Mouse (Mus musculus) lung, embryonic 14.5 days (tissue): ENCODE results near the gene Dkk3. TPM values are rescaled to one million over a fixed set of nuclear protein-coding genes. Genes with fewer than 3 reads are reported as not detected.

Source experiments
- ATAC-seq: fragments of 200-750 bp; cut with Nextera tagmentation; 2 replicates; pipeline ENCODE4 v1.8.0; 2017; ENCODE audit warnings: mild to moderate bottlenecking, moderate TSS enrichment, moderate library complexity; ENCODE audit not compliant: insufficient read depth
- DNase-seq: peaks from one replicate; pipeline ENCODE4 v3.0.0-alpha.2; 2015
- H3K27ac ChIP-seq: fragments of 300-500 bp; sonication (generic); 2 replicates; pipeline ENCODE4 v1.5.1; 2014; ENCODE audit warnings: low read depth, mild to moderate bottlenecking, moderate library complexity
- H3K27me3 ChIP-seq: fragments of 300-500 bp; sonication (generic); 2 replicates; pipeline ENCODE4 v1.6.1; 2014; ENCODE audit warnings: low read length, control low read depth; ENCODE audit not compliant: insufficient read depth
- H3K36me3 ChIP-seq: fragments of 300-500 bp; sonication (generic); 2 replicates; pipeline ENCODE4 v1.6.1; 2014; ENCODE audit warnings: control low read depth; ENCODE audit not compliant: insufficient read depth
- H3K4me1 ChIP-seq: fragments of 300-500 bp; sonication (generic); 2 replicates; pipeline ENCODE4 v1.6.1; 2014; ENCODE audit warnings: antibody characterized with exemption, control low read depth; ENCODE audit not compliant: insufficient read depth
- H3K4me2 ChIP-seq: fragments of 300-500 bp; sonication (generic); 2 replicates; pipeline ENCODE4 v1.6.1; 2014; ENCODE audit warnings: mild to moderate bottlenecking
- H3K4me3 ChIP-seq: fragments of 300-500 bp; sonication (generic); 2 replicates; pipeline ENCODE4 v1.5.1; 2014; ENCODE audit warnings: low read depth, low read length
- H3K9ac ChIP-seq: fragments of 300-500 bp; sonication (generic); 2 replicates; pipeline ENCODE4 v1.6.1; 2014
- H3K9me3 ChIP-seq: fragments of 300-500 bp; sonication (generic); 2 replicates; pipeline ENCODE4 v1.6.1; 2016; ENCODE audit warnings: low read depth, low read length, control low read depth
- CTCF ChIP-seq: IDR thresholded peaks from 2 replicates; pipeline ENCODE4 v1.5.1; 2016; ENCODE audit warnings: antibody characterized with exemption, low read depth
- WGBS: fragments of 180-500 bp; shearing (Covaris S2); extraction: QIAGEN DNeasy Blood & Tissue Kit; methylation state at CpG from one replicate; pipeline ENCODE4 v1.1.7; 2014; 5-methylcytosine and 5-hydroxymethylcytosine counted together
- polyA plus RNA-seq: library from polyadenylated mRNA; unstranded; fragments of >200 nt; fragmentation: Nextera tagmentation; extraction: Ambion mirVana; gene quantifications from 2 replicates; pipeline ENCODE4 v1.2.1, GENCODE M21; 2014

Dkk3 gene
- polyA plus RNA-seq, 1 experiment from 2014 or later = 25.1 TPM

GRCm38 (mm10) chr7:112199343-112199742 lies 40.5 kb upstream of the Dkk3 start:
- no peaks in the 10 kb centered on the region for H3K9me3 ChIP-seq
- no peak overlapping the region for H3K4me3 ChIP-seq
- H3K27me3 ChIP-seq = no peaks in the 10 kb centered on the region
- 70% methylated on average over 3 of the region's 3 CpGs for WGBS
- no peak overlapping the region for H3K4me2 ChIP-seq
- no peaks in the 10 kb centered on the region for H3K36me3 ChIP-seq
- no peak for ATAC-seq
- H3K9ac ChIP-seq = no peak overlapping the region
- no peak for DNase-seq
- no peaks in the 10 kb centered on the region for H3K4me1 ChIP-seq
- no peak overlapping the region for H3K27ac ChIP-seq
- TF ChIP-seq CTCF = no peak

- TF ChIP-seq CTCF = no peak
- DNase-seq = no peak
These were observed 38.6 kb upstream of the Dkk3 start for GRCm38 (mm10) chr7:112197461-112197860.

GRCm38 (mm10) chr7:112194286-112194685 lies 35.4 kb upstream of the Dkk3 start:
- no peaks in the 10 kb centered on the region for H3K4me1 ChIP-seq
- DNase-seq (no peak), ATAC-seq (no peak)
- H3K9me3 ChIP-seq = no peaks in the 10 kb centered on the region
- no peak overlapping the region for H3K9ac ChIP-seq
- H3K4me2 ChIP-seq = no peak overlapping the region
- 76% methylated on average over 5 of the region's 5 CpGs for WGBS
- no peaks in the 10 kb centered on the region for H3K27me3 ChIP-seq
- no peak for TF ChIP-seq CTCF
- no peaks in the 10 kb centered on the region for H3K36me3 ChIP-seq
- H3K27ac ChIP-seq = no peak overlapping the region
- no peak overlapping the region for H3K4me3 ChIP-seq

More at GRCm38 (mm10) chr7:112197461-112197860, 38.6 kb upstream of the Dkk3 start:
- Histone ChIP-seq H3K27ac (no peak overlapping the region), H3K4me1 (no peaks in the 10 kb centered on the region), H3K9me3 (no peaks in the 10 kb centered on the region), H3K27me3 (no peaks in the 10 kb centered on the region), H3K4me2 (no peak overlapping the region), H3K4me3 (no peak overlapping the region), H3K36me3 (no peaks in the 10 kb centered on the region), H3K9ac (no peak overlapping the region)
- 73% methylated on average over 8 of the region's 8 CpGs for WGBS
- ATAC-seq = no peak

GRCm38 (mm10) chr7:112192778-112193177 lies 33.9 kb upstream of the Dkk3 start:
- ATAC-seq (no peak), DNase-seq (no peak)
- Histone ChIP-seq H3K4me1 (0 out of 2 replicates have a peak, but pooled peaks cover under 1% of the 10 kb centered on the region), H3K27me3 (no peaks in the 10 kb centered on the region), H3K9me3 (no peaks in the 10 kb centered on the region), H3K27ac (no peak overlapping the region), H3K4me3 (no peak overlapping the region), H3K36me3 (no peaks in the 10 kb centered on the region), H3K4me2 (no peak overlapping the region), H3K9ac (no peak overlapping the region)
- no peak for TF ChIP-seq CTCF
- WGBS = 66% methylated on average over 5 of the region's 5 CpGs

GRCm38 (mm10) chr7:112192237-112192636 lies 33.4 kb upstream of the Dkk3 start:
- H3K27ac ChIP-seq = no peak overlapping the region
- H3K4me2 ChIP-seq = no peak overlapping the region
- no peak for DNase-seq
- no peak overlapping the region for H3K4me3 ChIP-seq
- no peak for ATAC-seq
- 0 out of 2 replicates have a peak, but pooled peaks cover 2% of the 10 kb centered on the region for H3K4me1 ChIP-seq
- no peaks in the 10 kb centered on the region for H3K9me3 ChIP-seq
- H3K36me3 ChIP-seq = no peaks in the 10 kb centered on the region
- no peak for TF ChIP-seq CTCF
- WGBS = 83% methylated on average over 4 of the region's 4 CpGs
- no peak overlapping the region for H3K9ac ChIP-seq
- no peaks in the 10 kb centered on the region for H3K27me3 ChIP-seq

GRCm38 (mm10) chr7:112187536-112188459 lies 28.9 kb upstream of the Dkk3 start:
- Histone ChIP-seq H3K4me2 (no peak overlapping the region), H3K9me3 (no peaks in the 10 kb centered on the region), H3K36me3 (no peaks in the 10 kb centered on the region), H3K9ac (no peak overlapping the region), H3K27me3 (no peaks in the 10 kb centered on the region), H3K27ac (no peak overlapping the region), H3K4me1 (0 out of 2 replicates have a peak, but pooled peaks cover 2% of the 10 kb centered on the region), H3K4me3 (no peak overlapping the region)
- DNase-seq (no peak), ATAC-seq (0 out of 2 replicates have a peak, but pooled peaks have one; percentile 8)
- WGBS = 48% methylated on average over 13 of the region's 13 CpGs
- TF ChIP-seq CTCF = no peak

GRCm38 (mm10) chr7:112186871-112187270 lies 28.0 kb upstream of the Dkk3 start:
- Histone ChIP-seq H3K9me3 (no peaks in the 10 kb centered on the region), H3K36me3 (no peaks in the 10 kb centered on the region), H3K4me3 (no peak overlapping the region), H3K4me1 (0 out of 2 replicates have a peak, but pooled peaks cover 2% of the 10 kb centered on the region), H3K27me3 (no peaks in the 10 kb centered on the region), H3K4me2 (no peak overlapping the region), H3K27ac (no peak overlapping the region), H3K9ac (no peak overlapping the region)
- DNase-seq (no peak), ATAC-seq (no peak)
- WGBS = 87% methylated on average over 7 of the region's 7 CpGs
- TF ChIP-seq CTCF = no peak
